Mouse (Mus musculus) urinary bladder, postnatal 25 days (tissue): ENCODE results near the gene Fzr1.

ENCODE experiments used
- DNase-seq: peaks from one replicate; pipeline ENCODE4 v3.0.0; 2022; ENCODE audit warnings: low spot score

Fzr1 gene

GRCm38 (mm10) chr10:81382039-81382438 lies 3.7 kb upstream of the Fzr1 start:
- no peak for DNase-seq

GRCm38 (mm10) chr10:81379809-81380378 lies 1.6 kb upstream of the Fzr1 start:
- no peak for DNase-seq

GRCm38 (mm10) chr10:81379183-81379553 lies 852 bp upstream of the Fzr1 start:
- DNase-seq: no peak

GRCm38 (mm10) chr10:81378553-81379182 lies 352 bp upstream of the Fzr1 start:
- peak; percentile 100 for DNase-seq

GRCm38 (mm10) chr10:81377362-81377664 lies 1.0 kb downstream of the Fzr1 start:
- no peak for DNase-seq

- DNase-seq: no peak
These were observed 1.6 kb downstream of the Fzr1 start for GRCm38 (mm10) chr10:81376561-81377361.

GRCm38 (mm10) chr10:81375322-81375721 lies 3.0 kb downstream of the Fzr1 start:
- DNase-seq: no peak

GRCm38 (mm10) chr10:81367207-81367495 lies 11.2 kb downstream of the Fzr1 start:
- DNase-seq: no peak

- DNase-seq: no peak
These were observed 11.7 kb downstream of the Fzr1 start for GRCm38 (mm10) chr10:81366477-81367206.

- DNase-seq: no peak
These were observed 12.4 kb downstream of the Fzr1 start, which contains the start of gene 4930404N11Rik for GRCm38 (mm10) chr10:81365672-81366476. Gene 4930404N11Rik (minus strand): TSS chr10:81365816.

- no peak for DNase-seq
These were observed 13.2 kb downstream of the Fzr1 start for GRCm38 (mm10) chr10:81365073-81365472.

GRCm38 (mm10) chr10:81364666-81365065 lies 13.7 kb downstream of the Fzr1 start:
- DNase-seq: no peak

GRCm38 (mm10) chr10:81363436-81364346 lies 14.6 kb downstream of the Fzr1 start:
- DNase-seq: no peak

- no peak for DNase-seq
These were observed 15.9 kb downstream of the Fzr1 start for GRCm38 (mm10) chr10:81362336-81362949.

- no peak for DNase-seq
These were observed 17.6 kb downstream of the Fzr1 start for GRCm38 (mm10) chr10:81360721-81361120.

GRCm38 (mm10) chr10:81358841-81359240 lies 19.5 kb downstream of the Fzr1 start:
- DNase-seq: no peak

GRCm38 (mm10) chr10:81358209-81358608 lies 20.1 kb downstream of the Fzr1 start:
- DNase-seq: no peak

- peak; percentile 88 for DNase-seq
These were observed 21.1 kb downstream of the Fzr1 start, which contains the start of gene Mfsd12 for GRCm38 (mm10) chr10:81356991-81357844. Gene Mfsd12 (plus strand): TSS chr10:81357491.

GRCm38 (mm10) chr10:81356352-81356990 lies 21.8 kb downstream of the Fzr1 start:
- DNase-seq: no peak
